Mouse (Mus musculus): ENCODE measurements around the gene Ctsm. TPM values are rescaled to one million over a fixed set of nuclear protein-coding genes. Genes with fewer than 3 reads are reported as not detected.
"Not testable (repeated sequence)": the region's sequence is repeated elsewhere in the genome, so short reads cannot be mapped to it uniquely, and the experiment has no call there.

Gene Ctsm
- not detected in 2 replicates for polyA plus RNA-seq (2014; fragmentation: Nextera tagmentation; extraction: Ambion mirVana)

DNA sequence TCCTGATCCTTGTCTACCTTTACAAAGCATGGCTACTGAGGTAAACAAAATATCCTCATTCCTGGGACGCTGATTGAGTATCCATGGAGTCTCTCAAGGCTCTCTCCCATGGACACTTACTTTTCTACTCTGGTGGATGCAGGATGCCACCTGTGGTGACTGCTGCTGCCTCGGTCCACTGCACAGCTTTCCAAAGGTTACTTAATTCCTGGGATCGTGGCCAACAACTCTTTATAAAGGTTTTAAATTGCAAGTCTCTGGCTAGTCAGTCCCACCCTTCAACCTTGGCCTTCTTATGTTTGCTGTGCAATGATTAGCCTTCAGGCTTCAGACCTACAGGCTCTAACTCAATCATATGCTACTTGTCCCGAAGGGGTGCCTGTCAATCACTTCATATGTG is at the start of gene Ctsm:
Ctsm (minus strand) TSS at position 209 of the 400 bp plus-strand sequence.
- Histone ChIP-seq H3K9me3 (ENCODE audit: control insufficient read depth, low read length) (peaks cover 3% of the 10 kb centered on the region), H3K4me1 (replicated peaks; ENCODE audit: control insufficient read depth, insufficient read depth, low read length) (no peaks in the 10 kb centered on the region), H3K36me3 (ENCODE audit: control insufficient read depth, insufficient read depth, low read length) (no peaks in the 10 kb centered on the region), H3K4me2 (replicated peaks; ENCODE audit: low read depth, low read length) (no peak within 1 kb of the TSS), H3K27me3 (ENCODE audit: control insufficient read depth, insufficient read depth, low read length) (no peaks in the 10 kb centered on the region), H3K4me3 (ENCODE audit: low read depth, low read length) (no peak within 1 kb of the TSS), H3K9ac (ENCODE audit: low read depth, low read length) (no peak within 1 kb of the TSS), H3K27ac (ENCODE audit: low read depth, low read length) (no peak within 1 kb of the TSS)
- no peak for ATAC-seq (ENCODE audit: low FRiP score)
- 77% methylated on average over 4 of the region's 4 CpGs for WGBS
- DNase-seq (ENCODE audit: low spot score) = no peak

GRCm38 (mm10) chr13:61570027-61570426 is 28.4 kb upstream of the Ctsm start, which contains the start of gene Cts3:
Gene Cts3, minus strand, starts transcription at chr13:61570127.
- no peak within 1 kb of the TSS for H3K4me2 ChIP-seq (replicated peaks; ENCODE audit: low read depth, low read length)
- H3K4me1 ChIP-seq (replicated peaks; ENCODE audit: control insufficient read depth, insufficient read depth, low read length) = no peaks in the 10 kb centered on the region
- no peak for ATAC-seq (ENCODE audit: low FRiP score)
- no peaks in the 10 kb centered on the region for H3K27me3 ChIP-seq (ENCODE audit: control insufficient read depth, insufficient read depth, low read length)
- no peak within 1 kb of the TSS for H3K27ac ChIP-seq (ENCODE audit: low read depth, low read length)
- DNase-seq (ENCODE audit: low spot score) = no peak
- H3K9ac ChIP-seq (ENCODE audit: low read depth, low read length) = no peak within 1 kb of the TSS
- H3K4me3 ChIP-seq (ENCODE audit: low read depth, low read length) = no peak within 1 kb of the TSS
- H3K9me3 ChIP-seq (ENCODE audit: control insufficient read depth, low read length) = no peaks in the 10 kb centered on the region; the same call in 1 of the 2 replicates
- no peaks in the 10 kb centered on the region for H3K36me3 ChIP-seq (ENCODE audit: control insufficient read depth, insufficient read depth, low read length)

GRCm38 (mm10) chr13:61568074-61568473 is 26.4 kb upstream of the Ctsm start, which contains the start of gene Gm49352:
Gene Gm49352, minus strand, starts transcription at chr13:61568174.
- H3K4me1 ChIP-seq (replicated peaks; ENCODE audit: control insufficient read depth, insufficient read depth, low read length); H3K27me3 ChIP-seq (ENCODE audit: control insufficient read depth, insufficient read depth, low read length); DNase-seq (ENCODE audit: low spot score); H3K9ac ChIP-seq (ENCODE audit: low read depth, low read length); ATAC-seq (ENCODE audit: low FRiP score); H3K27ac ChIP-seq (ENCODE audit: low read depth, low read length); H3K36me3 ChIP-seq (ENCODE audit: control insufficient read depth, insufficient read depth, low read length); H3K9me3 ChIP-seq (ENCODE audit: control insufficient read depth, low read length); H3K4me2 ChIP-seq (replicated peaks; ENCODE audit: low read depth, low read length); H3K4me3 ChIP-seq (ENCODE audit: low read depth, low read length): not testable (repeated sequence)
- 40% methylated on average over 1 of the region's 1 CpGs for WGBS

Other genes with a start within 250 kb of the Ctsm start
- gene Cts7, start 183.6 kb downstream of the Ctsm start, polyA plus RNA-seq (2014; fragmentation: Nextera tagmentation; extraction: Ambion mirVana) = not detected in 2 replicates
- not detected in 2 replicates for gene Gm49352, start 26.3 kb upstream of the Ctsm start, polyA plus RNA-seq (2014; fragmentation: Nextera tagmentation; extraction: Ambion mirVana)
- gene Cts3, start 28.3 kb upstream of the Ctsm start, polyA plus RNA-seq (2014; fragmentation: Nextera tagmentation; extraction: Ambion mirVana) = not detected in 2 replicates

Data from hindbrain, embryonic 11.5 days (tissue).